Mouse (Mus musculus) heart, adult 8-10 months (tissue): Measurements from ENCODE around the gene Apoa2. TPM values are rescaled to one million over a fixed set of nuclear protein-coding genes. Genes with fewer than 3 reads are reported as not detected.
"Not testable (repeated sequence)": the region's sequence is repeated elsewhere in the genome, so short reads cannot be mapped to it uniquely, and the experiment has no call there.

Experiments used
- DNase-seq: peaks from one replicate; pipeline ENCODE4 v3.0.0; 2022; ENCODE audit warnings: low spot score
- total RNA-seq, 4 experiments: library from RNA; stranded (reverse); gene quantifications; 2 replicates each; pipeline ENCODE4 v1.2.4; 2022

Apoa2 gene
- total RNA-seq, 4 experiments from 2014 or later: 1.8 to 4.9 (median 1.9) TPM

DNA sequence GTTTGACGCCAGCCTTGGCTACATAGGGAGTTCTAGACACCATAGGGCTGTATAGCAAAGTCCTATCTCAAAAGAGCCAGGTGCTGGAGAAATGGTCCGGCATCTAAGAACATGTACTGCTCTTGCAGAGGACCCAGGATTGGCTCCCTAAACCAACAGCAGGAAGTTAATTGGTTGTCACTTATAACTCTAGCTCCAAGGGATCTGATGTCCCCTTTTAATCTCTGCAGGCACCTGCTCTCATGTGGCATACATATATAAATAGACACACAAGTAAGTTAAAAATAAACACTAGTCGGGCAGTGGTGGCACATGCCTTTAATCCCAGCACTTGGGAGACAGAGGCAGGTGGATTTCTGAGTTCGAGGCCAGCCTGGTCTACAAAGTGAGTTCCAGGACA, 10.9 kb downstream of the Apoa2 start:
- DNase-seq: no peak

DNA sequence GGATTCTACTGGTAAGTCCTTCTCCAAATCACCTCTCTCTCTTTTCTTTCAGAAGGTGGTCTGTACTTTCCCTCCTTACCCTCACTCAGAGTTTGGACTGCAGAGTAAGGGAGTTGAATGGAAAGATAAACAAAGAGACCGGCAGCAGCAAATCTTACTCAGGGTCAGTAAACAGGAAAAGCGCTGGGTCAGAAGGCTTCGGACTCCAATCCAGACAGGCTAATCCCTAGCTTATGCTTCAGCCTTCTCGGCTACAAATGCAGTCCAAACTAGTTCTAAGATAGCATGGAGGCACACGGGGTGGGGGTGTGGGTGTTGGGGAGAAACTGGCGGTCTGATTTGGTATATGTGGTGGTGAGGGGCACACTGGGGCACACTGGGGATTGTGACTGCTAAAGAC, 12.6 kb downstream of the Apoa2 start:
- no peak for DNase-seq

DNA sequence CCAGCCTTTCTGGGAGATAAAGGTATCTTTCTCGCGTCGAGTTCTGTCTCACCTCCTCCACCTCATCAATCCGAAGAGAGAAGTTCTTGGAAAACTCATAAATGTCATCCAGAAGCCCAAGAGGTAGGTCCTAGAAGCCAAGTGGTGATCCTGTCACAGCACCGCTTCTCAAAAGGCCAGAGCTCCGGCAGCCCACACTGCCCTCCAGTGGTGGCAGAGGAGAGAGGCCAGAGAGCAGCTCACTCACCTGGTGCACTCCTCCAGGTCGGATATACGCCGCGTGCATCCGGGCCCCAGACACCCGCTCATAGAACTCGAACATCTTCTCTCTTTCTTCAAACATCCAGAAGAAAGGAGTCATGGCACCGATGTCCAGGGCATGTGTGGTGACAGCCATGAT, 13.6 kb downstream of the Apoa2 start:
- DNase-seq: no peak

DNA sequence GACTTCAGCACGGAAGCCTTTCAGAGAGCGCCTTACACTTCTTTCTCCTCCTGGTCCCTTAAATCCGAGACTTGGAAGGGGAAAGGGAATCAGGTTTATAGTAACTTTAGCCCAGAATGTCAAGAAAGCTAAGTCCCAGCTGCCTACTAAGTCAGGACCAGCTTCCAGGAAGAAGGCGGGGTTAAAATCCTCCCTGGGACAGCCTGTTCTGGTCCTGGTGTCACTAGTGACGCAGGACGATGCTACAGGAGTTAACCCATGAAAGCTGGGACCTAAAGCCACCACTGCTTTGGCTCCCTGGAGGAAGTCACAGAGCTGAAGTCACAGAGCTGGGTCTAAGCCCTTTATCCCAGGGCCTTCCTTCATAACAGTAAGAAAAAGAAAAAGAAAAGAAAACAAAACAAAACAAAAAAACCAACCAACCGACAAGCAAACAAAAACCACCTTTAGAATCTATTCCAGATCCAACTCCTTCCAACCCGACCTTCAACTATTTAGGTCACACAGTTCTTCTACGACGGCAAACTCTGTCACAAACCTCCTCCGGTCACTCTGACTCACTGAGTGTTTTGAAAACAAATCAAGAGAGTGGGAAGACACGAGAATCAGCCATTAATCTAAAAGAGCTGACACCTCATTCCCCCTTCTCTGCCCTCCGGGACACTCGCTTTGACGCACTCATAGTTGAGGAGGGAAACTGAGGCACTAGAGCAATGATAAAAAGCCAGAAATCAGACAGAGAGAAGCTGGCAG, 15.3 kb downstream of the Apoa2 start:
- peak; percentile 74 for DNase-seq

DNA sequence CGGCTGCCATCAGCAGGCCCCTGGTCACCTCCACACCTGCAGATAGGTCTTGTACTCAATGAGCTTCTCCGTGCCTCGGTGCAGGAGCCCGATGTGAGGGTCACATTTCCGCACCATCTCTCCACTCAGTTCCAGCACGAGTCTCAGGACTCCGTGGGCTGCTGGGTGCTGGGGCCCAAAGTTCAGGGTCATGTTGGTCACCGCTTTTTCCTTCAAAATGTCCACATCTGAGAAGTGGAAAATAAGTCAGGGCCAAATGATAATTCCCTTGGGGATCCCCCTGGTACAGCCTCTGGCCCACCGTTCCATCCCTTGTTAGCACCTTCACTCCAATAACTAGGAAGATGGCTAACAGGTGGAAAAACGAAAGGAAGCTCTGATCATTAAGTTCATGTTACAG, 16.1 kb downstream of the Apoa2 start:
- DNase-seq: no peak

DNA sequence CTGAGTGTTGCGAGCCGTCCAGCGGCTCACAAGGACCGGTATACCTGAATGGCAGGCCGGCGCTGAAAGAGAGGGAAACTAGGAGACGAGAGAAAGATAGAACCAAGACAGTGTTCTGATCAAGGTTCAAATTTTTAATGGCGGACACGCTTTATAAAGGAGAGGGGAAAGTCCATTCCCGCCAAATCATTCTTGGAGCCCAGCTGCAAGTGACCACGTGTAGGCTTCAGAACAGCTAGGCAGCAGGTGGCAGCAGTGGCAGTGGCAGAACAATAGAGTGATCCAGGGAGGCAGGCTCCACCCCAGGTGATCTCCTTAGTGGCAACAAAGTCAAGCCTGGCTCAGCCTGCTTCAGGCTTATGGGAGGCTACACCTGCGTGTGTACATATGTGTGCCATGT, 17.1 kb downstream of the Apoa2 start:
- DNase-seq: not testable (repeated sequence)

DNA sequence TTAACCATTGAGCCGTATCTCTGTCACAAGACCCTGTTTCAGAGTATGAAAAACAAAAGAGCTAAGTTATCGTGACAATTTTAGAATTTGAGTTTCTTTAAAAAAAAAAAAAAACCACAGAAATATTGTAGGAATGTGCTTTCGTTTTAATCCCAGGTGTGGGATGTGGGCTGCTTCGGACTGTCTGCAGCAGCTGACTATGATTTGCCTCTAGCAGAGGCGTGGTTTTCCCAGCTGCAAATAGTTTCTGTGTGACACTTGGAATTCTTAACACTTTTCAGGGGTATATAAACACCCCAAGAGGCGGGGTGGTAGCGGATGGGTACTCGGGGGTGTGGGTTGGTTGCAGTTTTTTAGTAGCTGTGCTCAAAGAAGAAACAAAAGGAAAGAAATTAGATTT, 20.5 kb downstream of the Apoa2 start:
- DNase-seq: no peak

DNA sequence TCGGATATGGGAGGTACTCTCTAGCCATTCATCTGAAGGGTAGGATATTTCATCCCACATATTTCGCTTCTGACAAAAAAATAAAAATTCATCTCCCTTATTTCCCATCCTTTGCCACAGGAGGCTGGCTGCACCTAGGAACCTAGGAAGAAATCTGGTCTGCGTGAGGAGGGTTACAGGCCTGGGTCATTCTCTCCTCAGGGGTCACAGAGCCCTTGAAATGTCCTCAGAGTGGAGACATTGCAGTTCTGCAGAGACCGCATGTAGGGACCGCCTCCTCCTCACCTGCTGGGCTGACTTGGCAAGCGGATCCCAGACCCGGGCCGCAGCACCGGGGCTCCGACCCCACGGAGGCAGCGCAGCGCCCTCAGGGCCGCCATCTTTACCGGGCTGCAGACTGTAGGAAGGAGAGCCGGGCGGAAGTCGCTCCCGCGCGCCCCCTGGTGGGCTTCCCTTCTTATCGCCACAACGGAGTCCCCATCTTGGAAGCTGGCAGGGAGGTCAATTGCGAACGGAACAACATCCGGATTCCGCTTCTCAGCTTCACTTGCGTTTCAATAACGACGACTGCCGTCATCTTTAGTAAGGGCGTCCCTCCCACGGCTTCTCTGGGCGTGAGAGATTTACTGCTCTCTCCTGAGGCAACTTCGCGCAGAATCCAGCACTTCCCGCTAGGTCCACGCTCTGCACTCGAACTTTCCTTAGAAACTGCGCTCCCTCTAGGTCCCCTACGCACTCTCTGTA, 22.0 kb downstream of the Apoa2 start:
- peak; percentile 98 for DNase-seq

DNA sequence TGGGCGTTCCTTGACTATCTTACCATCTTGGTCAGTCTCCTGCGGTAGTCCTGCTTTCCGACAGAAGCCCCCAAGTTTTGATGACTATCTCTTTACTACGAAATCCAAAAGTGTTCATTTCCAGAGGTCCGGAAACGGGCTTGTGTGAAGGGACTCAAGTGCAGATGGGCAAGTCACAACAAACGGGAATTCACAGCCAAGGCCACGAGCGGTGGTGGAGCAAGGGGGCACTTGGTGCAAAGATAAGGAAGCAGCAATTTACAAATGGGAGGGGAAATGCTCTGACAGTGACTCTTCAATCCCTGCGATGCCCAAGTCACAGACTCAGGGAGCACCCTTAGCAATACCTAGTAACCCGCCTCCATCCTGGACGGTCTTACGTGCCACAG, 22.6 kb downstream of the Apoa2 start:
- no peak for DNase-seq

DNA sequence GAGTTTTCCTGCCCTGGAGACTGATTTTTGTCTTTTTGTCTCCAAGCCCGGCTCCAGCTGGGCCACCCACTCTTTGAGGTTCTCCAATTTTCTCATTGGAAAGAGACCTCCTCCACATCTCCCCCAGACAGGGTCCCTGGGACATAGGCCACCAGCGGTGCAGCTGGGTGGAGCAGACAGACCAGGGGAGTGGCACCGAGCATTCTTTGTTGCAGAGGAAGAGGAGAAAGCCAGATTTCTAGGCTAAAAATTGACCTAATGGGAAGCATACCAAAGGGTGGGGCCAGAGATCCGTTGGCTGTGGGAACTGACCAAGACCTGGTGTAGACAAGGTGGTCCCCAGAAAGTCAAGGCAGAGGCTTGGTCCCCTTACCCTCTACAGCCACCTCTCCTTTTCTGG, 23.1 kb downstream of the Apoa2 start:
- peak; percentile 68 for DNase-seq

DNA sequence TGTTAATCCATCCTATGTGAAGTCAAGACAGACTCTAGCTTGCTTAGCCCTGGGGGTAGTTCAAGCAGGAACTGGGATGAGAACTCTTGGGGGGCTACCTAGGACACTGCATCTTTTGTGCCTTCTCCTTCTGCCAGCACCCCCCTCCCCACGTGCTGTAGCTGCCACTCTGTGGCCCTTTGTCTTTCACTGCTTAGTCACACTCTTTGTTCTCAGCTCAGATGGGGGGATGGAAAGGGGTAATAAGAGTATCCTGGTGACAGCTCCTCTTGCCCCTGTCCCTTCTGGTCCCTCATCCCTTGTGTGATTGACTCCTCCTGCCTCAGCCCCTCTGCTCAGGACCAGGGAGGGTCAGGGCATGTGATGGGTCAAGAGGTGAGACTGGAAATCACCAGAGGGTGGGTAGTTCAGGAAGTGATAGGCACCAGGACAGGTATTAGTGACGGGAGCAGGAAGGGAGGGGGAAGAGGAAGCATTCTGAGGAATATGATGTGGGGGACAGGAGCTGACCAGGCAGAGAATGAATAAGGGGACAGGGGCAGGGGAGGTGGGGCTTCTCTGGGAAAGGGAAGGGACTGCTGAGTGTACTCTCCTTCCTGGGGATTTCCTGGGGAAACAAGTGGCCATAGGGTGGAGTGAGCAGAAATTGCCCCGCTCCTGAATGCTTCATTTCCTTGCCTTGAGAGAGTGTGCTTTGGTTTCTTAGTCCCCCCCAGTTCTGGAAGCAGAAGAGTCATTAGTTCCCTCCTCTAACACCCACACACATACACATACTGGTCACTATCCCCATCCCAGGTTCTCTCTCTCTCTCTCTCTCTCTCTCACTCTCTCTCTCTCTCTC, 23.8 kb downstream of the Apoa2 start:
- peak; percentile 46 for DNase-seq

DNA sequence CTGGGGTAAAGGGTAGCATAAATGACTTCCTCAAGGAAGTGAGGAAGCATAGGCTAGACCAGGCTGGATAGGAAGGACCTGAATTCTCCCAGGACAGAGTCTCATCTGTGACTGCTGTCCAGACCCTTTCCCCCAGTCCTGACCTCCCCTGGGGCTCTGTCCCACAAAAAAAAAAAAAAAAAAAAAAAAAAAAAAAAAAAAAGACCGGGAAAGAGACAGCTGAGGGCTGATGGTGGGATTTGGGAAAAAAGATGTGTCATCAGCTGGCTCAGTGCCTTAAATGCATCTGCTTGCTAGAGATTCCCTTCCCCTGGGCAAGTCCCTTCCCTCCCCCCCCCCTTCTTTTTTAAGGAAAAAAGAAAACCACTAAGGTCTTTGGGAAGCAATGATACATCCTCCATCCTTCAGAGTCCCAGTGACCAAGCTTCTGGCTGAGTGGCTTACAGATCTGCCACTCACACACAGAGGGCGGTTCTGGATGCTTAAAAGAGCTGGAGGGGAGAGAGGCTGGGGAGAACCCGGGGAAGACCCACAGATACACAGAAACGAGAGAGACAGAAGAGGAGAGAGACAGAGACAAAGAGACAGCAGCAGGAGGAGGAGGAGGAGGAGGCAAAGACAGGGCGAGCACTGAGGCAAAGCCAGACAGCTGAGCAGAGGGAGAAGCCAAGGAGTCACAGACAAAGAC, 25.2 kb downstream of the Apoa2 start, which contains the start of gene Adamts4:
Gene Adamts4, plus strand, starts transcription at position 509 of the 688 bp plus-strand sequence.
- DNase-seq: peak; percentile 73

DNA sequence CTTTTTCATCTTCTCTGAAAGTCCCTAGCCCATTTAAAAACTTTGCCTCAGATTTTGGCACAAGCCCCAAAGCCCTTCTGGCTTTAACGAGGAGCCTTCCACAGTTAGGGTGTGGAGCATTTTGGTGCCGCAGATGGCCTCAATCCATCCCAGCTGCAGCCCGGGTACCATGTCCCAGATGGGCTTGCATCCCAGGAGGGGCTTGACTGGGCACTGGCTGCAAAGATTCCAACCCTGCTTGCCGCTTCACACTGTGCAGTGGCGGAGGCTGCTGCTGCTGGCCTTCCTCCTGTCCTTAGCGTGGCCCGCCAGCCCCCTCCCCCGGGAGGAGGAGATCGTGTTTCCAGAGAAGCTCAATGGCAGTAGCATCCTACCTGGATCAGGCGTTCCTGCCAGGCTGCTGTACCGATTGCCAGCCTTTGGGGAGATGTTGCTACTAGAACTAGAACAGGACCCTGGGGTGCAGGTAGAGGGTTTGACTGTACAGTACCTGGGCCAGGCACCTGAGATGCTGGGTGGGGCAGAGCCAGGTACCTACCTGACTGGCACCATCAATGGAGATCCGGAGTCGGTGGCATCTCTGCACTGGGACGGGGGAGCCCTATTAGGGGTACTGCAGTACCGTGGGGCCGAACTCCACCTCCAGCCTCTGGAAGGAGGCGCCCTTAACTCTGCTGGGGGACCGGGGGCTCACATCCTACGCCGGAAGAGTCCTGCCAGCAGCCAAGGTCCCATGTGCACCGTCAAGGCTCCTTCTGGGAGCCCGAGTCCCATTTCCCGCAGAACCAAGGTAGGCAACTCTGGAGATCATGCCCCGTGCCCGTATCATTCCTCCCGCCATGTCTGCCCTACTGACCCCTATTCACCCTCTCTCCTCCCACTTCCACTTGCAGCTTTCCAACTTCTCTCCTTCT, 26.1 kb downstream of the Apoa2 start, which contains the start of gene Ndufs2:
Gene Ndufs2, minus strand, starts transcription at position 709 of the 914 bp plus-strand sequence.
- no peak for DNase-seq

DNA sequence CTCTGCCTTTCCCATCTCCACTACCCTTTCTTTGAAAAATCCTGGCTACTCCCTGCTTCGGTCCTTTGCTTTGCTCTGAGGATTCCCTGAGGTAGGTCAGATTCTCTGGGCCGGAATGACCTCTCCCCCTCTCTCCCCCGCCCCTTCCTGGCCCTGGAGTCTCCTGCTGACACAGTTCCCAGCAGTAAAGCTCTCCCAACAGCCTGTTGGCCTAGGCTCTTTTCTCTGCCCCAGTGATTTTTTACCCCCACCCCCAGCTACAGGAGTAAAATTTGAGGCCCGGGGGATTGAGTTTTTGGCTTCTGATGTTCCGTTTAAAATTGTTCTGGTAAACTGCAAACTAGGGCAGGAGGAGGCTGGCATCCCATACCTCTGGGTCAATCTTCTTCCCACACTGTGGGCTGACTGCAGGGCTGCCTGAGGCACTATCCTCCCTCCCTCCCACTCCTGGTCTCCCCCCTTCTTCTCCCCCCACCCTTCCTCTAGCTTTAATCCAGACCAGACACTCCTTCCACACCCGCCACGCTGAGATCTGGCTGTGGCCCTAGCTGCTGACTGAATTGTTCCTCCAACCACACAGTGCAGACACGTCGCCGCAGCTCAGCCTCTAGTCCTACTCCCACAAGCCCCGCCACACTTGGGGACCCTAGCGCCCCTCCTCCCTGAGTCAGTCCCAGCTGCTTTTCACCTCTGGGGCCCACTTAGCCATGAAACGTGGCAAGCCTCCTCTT, 26.9 kb downstream of the Apoa2 start:
- peak; percentile 52 for DNase-seq

DNA sequence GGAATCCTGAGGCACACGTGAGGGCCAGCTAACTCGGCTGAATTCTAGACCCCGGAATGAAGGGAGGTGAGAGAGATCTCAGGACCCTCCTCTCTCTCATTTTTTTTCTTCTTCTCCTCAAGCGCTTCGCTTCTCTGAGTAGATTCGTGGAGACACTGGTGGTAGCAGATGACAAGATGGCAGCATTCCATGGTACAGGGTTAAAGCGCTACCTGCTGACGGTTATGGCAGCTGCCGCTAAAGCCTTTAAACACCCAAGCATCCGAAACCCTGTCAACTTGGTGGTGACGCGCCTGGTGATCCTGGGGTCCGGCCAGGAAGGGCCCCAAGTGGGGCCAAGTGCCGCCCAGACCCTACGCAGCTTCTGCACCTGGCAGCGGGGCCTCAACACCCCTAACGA, 27.6 kb downstream of the Apoa2 start:
- no peak for DNase-seq

DNA sequence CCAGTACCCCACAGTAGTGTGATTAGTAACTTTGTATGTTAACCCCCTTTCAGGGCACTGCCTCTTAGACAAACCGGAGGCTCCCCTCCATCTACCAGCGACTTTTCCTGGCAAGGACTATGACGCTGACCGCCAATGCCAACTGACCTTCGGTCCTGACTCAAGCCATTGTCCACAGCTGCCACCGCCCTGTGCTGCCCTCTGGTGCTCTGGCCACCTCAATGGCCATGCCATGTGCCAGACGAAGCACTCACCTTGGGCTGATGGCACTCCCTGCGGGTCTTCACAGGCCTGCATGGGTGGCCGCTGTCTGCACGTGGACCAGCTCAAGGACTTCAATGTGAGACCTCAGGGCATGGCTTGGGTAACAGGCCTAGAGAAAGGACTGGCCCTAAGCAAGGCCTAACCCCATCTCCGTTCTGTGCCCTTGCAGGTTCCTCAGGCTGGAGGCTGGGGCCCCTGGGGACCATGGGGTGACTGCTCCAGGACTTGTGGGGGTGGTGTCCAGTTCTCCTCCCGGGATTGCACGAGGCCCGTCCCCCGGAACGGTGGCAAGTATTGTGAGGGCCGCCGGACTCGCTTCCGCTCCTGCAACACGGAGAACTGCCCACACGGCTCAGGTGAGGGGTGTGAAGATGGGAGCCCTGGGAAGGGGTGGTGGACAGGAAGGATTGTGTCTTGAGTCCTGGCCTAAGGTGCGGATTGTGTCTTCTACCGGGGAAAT, 31.4 kb downstream of the Apoa2 start:
- DNase-seq: no peak

DNA sequence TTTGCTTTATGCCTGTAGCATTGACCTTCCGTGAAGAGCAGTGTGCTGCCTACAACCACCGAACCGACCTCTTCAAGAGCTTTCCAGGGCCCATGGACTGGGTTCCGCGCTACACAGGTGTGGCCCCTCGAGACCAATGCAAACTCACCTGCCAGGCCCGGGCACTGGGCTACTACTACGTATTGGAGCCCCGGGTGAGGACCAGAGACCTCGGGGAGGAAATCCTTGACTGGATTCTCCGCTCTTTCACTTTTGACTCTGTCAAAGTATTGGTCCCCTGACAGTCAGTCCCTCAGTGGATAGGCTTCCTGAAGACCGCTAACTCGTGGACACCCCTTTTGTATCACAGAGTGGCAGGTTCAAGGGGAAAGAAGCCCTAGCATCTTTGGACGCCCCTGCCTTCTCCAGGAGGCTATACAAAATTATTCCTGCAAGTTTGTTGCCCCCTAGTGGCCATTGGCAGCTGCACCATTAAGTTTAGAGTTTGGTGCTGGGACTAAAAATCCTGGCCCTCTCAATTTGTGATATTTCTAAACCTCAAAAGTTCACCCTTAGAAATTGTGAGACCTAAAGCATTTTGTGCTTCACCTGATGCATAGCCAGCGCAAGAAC, 32.2 kb downstream of the Apoa2 start:
- DNase-seq: peak; percentile 67

DNA sequence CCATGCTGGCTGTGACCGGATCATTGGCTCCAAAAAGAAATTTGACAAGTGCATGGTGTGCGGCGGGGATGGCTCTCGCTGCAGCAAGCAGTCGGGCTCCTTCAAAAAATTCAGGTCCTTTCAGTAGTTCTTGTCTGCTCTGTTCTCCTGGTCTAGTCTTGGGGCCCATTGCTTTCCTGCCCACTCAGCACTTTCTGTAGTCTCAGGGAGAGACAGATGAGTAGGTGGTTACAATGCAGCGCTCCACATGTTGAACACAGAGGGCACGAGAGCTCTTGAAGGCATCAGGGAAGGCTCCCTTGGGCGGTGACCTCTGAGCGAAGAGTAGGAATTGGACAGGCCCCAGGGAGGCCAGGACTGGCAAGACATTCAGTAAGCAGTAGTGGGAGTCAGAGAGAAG, 32.9 kb downstream of the Apoa2 start:
- DNase-seq: no peak

DNA sequence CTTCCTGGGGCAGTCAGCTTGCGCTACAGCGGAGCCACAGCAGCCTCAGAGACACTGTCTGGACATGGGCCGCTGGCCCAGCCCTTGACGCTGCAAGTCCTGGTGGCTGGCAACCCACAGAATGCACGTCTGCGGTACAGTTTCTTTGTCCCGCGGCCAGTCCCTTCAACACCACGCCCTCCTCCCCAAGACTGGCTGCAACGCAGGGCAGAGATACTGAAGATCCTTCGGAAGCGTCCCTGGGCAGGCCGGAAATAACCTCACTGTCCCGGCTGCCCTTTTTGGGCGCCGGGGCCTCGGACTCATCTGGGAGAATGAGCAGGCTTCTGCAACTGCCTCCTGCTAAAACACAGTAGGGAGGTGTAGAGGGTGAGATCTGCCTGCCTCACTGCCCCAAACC, 34.1 kb downstream of the Apoa2 start:
- no peak for DNase-seq
